Mouse (Mus musculus) kidney, postnatal 0 days (tissue): ENCODE results near the gene Tmem86a. TPM values are rescaled to one million over a fixed set of nuclear protein-coding genes. Genes with fewer than 3 reads are reported as not detected.

ENCODE experiments used
- ATAC-seq: fragments of 200-750 bp; cut with Nextera tagmentation; replicated peaks from 2 replicates; pipeline ENCODE4 v1.8.0; 2017; ENCODE audit warnings: low read depth, moderate number of reproducible peaks, moderate TSS enrichment, moderate library complexity; ENCODE audit not compliant: low FRiP score
- DNase-seq: peaks from one replicate; pipeline ENCODE4 v3.0.0-alpha.2; 2016; ENCODE audit warnings: low spot score
- H3K27ac ChIP-seq: fragments of 300-500 bp; sonication (generic); 2 replicates; pipeline ENCODE4 v1.5.1; 2014; ENCODE audit warnings: mild to moderate bottlenecking
- H3K27me3 ChIP-seq: fragments of 300-500 bp; sonication (generic); 2 replicates; pipeline ENCODE4 v1.6.1; 2014; ENCODE audit warnings: low read length, mixed read lengths; ENCODE audit not compliant: insufficient read depth
- H3K36me3 ChIP-seq: fragments of 300-500 bp; sonication (generic); 2 replicates; pipeline ENCODE4 v1.6.1; 2014; ENCODE audit warnings: low read length, mixed read lengths; ENCODE audit not compliant: insufficient read depth
- H3K4me1 ChIP-seq: fragments of 300-500 bp; sonication (generic); replicated peaks from 2 replicates; pipeline ENCODE4 v1.6.1; 2014; ENCODE audit warnings: antibody characterized with exemption, low read length, mixed read lengths; ENCODE audit not compliant: insufficient read depth
- H3K4me2 ChIP-seq: fragments of 300-500 bp; sonication (generic); 2 replicates; pipeline ENCODE4 v1.6.1; 2014; ENCODE audit warnings: mild to moderate bottlenecking, low read length, moderate library complexity, mixed read lengths
- H3K4me3 ChIP-seq: fragments of 300-500 bp; sonication (generic); replicated peaks from 2 replicates; pipeline ENCODE4 v1.5.1; 2014; ENCODE audit warnings: low read depth, low read length
- H3K9ac ChIP-seq: fragments of 300-500 bp; sonication (generic); 2 replicates; pipeline ENCODE4 v1.6.1; 2014; ENCODE audit warnings: low read depth, low read length
- H3K9me3 ChIP-seq: fragments of 300-500 bp; sonication (generic); replicated peaks from 2 replicates; pipeline ENCODE4 v1.6.1; 2016; ENCODE audit warnings: low read length, inconsistent platforms, mixed read lengths
- CTCF ChIP-seq: IDR thresholded peaks from 2 replicates; pipeline ENCODE4 v1.5.1; 2016; ENCODE audit warnings: antibody characterized with exemption, low read depth, mild to moderate bottlenecking, moderate library complexity
- WGBS: fragments of 180-500 bp; shearing (Covaris S2); extraction: QIAGEN DNeasy Blood & Tissue Kit; methylation state at CpG from one replicate; pipeline ENCODE4 v1.1.7; 2014; 5-methylcytosine and 5-hydroxymethylcytosine counted together
- polyA plus RNA-seq: library from polyadenylated mRNA; unstranded; fragments of >200 nt; fragmentation: Nextera tagmentation; extraction: Ambion mirVana; gene quantifications from 2 replicates; pipeline ENCODE4 v1.2.1, GENCODE M21; 2015

Tmem86a gene
- polyA plus RNA-seq, 1 experiment from 2014 or later = 43.6 TPM

DNA sequence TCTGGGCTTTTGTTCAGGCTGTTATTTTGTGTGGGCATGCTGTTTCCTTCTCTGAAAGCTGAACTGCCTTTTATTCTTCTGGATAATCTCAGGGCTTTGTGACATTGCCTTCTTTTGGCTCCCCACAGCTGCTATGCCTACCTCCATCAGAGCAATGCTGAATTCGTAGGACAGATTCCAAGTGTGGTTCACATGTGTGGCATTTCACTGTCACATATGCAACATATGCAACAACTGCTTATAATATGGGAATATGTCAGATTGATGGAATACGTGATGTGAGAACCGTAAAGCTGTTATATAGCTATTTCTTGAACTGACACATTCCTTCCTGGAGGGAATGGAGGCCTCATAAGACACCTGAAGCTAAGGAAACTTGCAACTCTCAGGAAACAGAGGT is 16.5 kb downstream of the Tmem86a start:
- WGBS = 81% methylated on average over 3 of the region's 3 CpGs
- Histone ChIP-seq H3K27ac (no peak overlapping the region), H3K4me1 (no peaks in the 10 kb centered on the region), H3K36me3 (no peaks in the 10 kb centered on the region), H3K9me3 (no peaks in the 10 kb centered on the region), H3K4me2 (no peak overlapping the region), H3K27me3 (no peaks in the 10 kb centered on the region), H3K9ac (no peak overlapping the region), H3K4me3 (no peak overlapping the region)
- DNase-seq (no peak), ATAC-seq (no peak)
- TF ChIP-seq CTCF = no peak

DNA sequence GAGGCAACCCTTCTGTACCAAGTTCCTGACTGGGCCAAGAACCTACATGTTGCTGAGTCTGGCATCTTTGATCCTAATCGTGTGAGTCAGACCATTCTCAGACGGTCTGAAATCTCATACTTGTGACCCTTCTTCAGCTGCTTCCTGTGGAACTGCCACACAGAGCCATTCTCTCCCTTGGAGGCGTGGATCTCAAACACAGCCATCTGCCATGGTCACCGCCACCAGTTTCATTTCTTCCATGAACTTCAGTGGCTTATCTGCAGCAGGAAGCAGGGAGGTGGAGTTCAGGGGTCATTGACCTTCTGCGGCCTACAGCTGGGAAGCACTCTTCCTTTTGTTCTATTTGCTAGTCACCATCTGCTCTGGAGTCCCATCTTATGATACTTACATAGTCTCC is 17.5 kb downstream of the Tmem86a start:
- H3K27me3 ChIP-seq = no peaks in the 10 kb centered on the region
- no peak overlapping the region for H3K4me2 ChIP-seq
- H3K9me3 ChIP-seq = no peaks in the 10 kb centered on the region
- no peak overlapping the region for H3K9ac ChIP-seq
- DNase-seq (no peak), ATAC-seq (no peak)
- no peaks in the 10 kb centered on the region for H3K36me3 ChIP-seq
- H3K27ac ChIP-seq = no peak overlapping the region
- TF ChIP-seq CTCF = no peak
- WGBS = 61% methylated on average over 5 of the region's 5 CpGs
- H3K4me3 ChIP-seq = no peak overlapping the region
- no peaks in the 10 kb centered on the region for H3K4me1 ChIP-seq

- peak; percentile 54 for DNase-seq
- WGBS = 75% methylated on average over 5 of the region's 5 CpGs
- Histone ChIP-seq H3K27me3 (no peaks in the 10 kb centered on the region), H3K9ac (no peak overlapping the region), H3K4me1 (peaks cover 11% of the 10 kb centered on the region), H3K4me3 (no peak overlapping the region), H3K27ac (peak overlapping the region; percentile 78; the same call in 1 of the 2 replicates), H3K4me2 (no peak overlapping the region), H3K36me3 (no peaks in the 10 kb centered on the region), H3K9me3 (no peaks in the 10 kb centered on the region)
- ATAC-seq = no peak
- peak; percentile 60 for TF ChIP-seq CTCF
Observed at GRCm38 (mm10) chr7:47072551-47072950, 22.1 kb downstream of the Tmem86a start.

DNA sequence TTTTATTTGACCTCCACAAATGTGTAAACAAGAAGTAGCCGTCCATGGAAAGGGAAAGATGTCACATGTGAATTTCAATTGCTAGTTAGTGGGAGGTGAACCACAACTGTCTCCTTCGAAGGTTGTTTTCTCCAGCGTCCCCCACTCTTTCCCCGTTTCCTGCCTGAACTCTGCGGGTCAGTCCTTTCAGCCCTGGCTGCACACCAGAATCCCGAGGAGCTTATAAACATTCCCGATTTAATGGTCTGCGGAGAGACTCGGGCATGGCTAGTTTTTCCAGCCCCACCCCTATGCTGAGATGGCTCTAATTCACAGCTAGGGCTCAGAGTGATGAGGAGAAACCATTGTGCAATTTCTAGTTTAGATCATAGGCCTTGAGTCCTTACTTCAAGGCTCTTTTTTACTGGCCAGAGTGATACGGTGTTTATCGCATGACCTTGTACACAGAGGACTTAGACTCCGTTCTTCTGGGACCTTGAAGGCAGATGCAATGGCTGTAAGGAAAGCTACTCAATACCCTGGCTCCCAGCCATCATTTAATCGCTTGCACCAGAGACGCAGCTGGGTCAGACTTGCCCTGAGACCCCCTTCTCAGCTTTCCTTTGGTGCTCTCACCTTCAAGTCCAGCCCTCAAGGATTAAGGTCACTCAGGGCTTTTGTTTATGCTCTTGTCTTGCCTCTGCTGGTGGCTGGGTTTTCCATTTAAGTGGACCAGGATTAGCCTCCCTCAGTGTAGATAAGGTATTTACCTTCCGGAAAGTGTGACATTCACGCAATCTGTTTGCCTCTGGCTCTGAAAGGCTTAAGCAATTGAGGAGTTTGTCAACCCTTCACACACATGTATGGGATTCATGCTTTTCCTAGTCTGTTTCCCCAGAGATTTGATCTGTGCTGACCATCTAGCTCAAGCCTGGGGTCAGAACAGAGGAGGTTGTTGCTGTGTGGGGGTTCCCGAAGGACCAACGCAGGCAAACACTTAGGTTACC is 23.4 kb downstream of the Tmem86a start:
- peak; percentile 93 for DNase-seq
- Histone ChIP-seq H3K4me3 (no peak overlapping the region), H3K4me1 (peaks cover 11% of the 10 kb centered on the region), H3K36me3 (no peaks in the 10 kb centered on the region), H3K9me3 (no peaks in the 10 kb centered on the region), H3K9ac (no peak overlapping the region), H3K4me2 (no peak overlapping the region), H3K27ac (peak overlapping the region; percentile 78), H3K27me3 (no peaks in the 10 kb centered on the region)
- ATAC-seq = peak; percentile 78
- WGBS = 19% methylated on average over 18 of the region's 18 CpGs
- no peak for TF ChIP-seq CTCF

- DNase-seq (no peak), ATAC-seq (no peak)
- 90% methylated on average over 6 of the region's 6 CpGs for WGBS
- H3K4me1 ChIP-seq = peaks cover 15% of the 10 kb centered on the region
- no peak overlapping the region for H3K4me3 ChIP-seq
- H3K4me2 ChIP-seq = no peak overlapping the region
- no peaks in the 10 kb centered on the region for H3K27me3 ChIP-seq
- no peaks in the 10 kb centered on the region for H3K36me3 ChIP-seq
- no peak overlapping the region for H3K9ac ChIP-seq
- H3K27ac ChIP-seq = no peak overlapping the region
- no peak for TF ChIP-seq CTCF
- H3K9me3 ChIP-seq = no peaks in the 10 kb centered on the region
Observed at GRCm38 (mm10) chr7:47076193-47076592, 25.8 kb downstream of the Tmem86a start.

- Histone ChIP-seq H3K27ac (no peak overlapping the region), H3K4me3 (no peak overlapping the region), H3K9me3 (no peaks in the 10 kb centered on the region), H3K36me3 (no peaks in the 10 kb centered on the region), H3K4me1 (peaks cover 15% of the 10 kb centered on the region), H3K4me2 (no peak overlapping the region), H3K27me3 (no peaks in the 10 kb centered on the region), H3K9ac (no peak overlapping the region)
- no peak for TF ChIP-seq CTCF
- DNase-seq (no peak), ATAC-seq (no peak)
- WGBS = 72% methylated on average over 3 of the region's 3 CpGs
Observed at GRCm38 (mm10) chr7:47076729-47077128, 26.3 kb downstream of the Tmem86a start.
